ENCODE assay signal across 1 mouse cellular context in the genomic region with DNA sequence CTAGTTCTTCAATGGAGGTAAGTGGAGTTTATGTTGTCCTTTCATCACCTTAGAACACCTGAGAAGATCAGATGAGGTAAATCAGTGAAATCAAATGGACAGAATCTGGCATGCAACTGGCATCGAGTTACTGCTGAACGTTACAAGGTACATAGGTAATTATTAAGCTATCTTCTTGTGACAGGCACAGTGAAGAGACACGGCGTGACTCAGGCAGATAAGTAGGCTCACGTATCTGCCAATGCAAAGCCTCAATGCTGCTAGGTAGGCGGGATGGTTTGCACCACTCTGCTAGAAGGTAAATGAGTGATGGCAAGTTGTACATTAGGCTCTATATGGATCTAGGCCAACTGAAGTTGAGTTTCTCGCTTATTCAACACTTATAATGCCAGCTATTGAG.
TF ChIP-seq lines count a peak whose summit lies in the region.

No protein-coding gene starts in this region.

TF ChIP-seq in MEL, 35 proteins besides CTCF, POLR2A, EP300 and RAD21 (continued from another document):
- TF ChIP-seq HCFC1 (IDR thresholded peaks at IDR 0.05; ENCODE audit: low read depth, low read length): no peak
- no peak for TF ChIP-seq POLR2AphosphoS5 (IDR thresholded peaks at IDR 0.05; ENCODE audit: borderline replicate concordance, low read depth, low read length)
- TF ChIP-seq SIN3A (IDR thresholded peaks at IDR 0.05; ENCODE audit: low read length): 0 out of 2 replicates have a peak, but pooled peaks have one; percentile 20
- TF ChIP-seq ZC3H11A (IDR thresholded peaks at IDR 0.05; ENCODE audit: low read depth, low read length): no peak
- no peak for TF ChIP-seq NRF1 (IDR thresholded peaks at IDR 0.05; ENCODE audit: insufficient read depth, low read depth, low read length, poor library complexity, severe bottlenecking)
- peak; percentile 67 for TF ChIP-seq TAL1 (IDR thresholded peaks at IDR 0.05; ENCODE audit: low read length)
- no peak for TF ChIP-seq ZKSCAN1 (IDR thresholded peaks at IDR 0.05; ENCODE audit: low read depth, low read length)
- peak; percentile 69 for TF ChIP-seq GATA1 (IDR thresholded peaks at IDR 0.05; ENCODE audit: low read depth, low read length)
- TF ChIP-seq JUND (IDR thresholded peaks at IDR 0.05; ENCODE audit: low read depth, low read length): no peak
- 0 out of 2 replicates have a peak, but pooled peaks have one; percentile 27 for TF ChIP-seq ETS1 (IDR thresholded peaks at IDR 0.05; ENCODE audit: low read depth, low read length)
- no peak for TF ChIP-seq CHD1 (IDR thresholded peaks at IDR 0.05; ENCODE audit: low read depth, low read length)
- no peak; the same call in 1 of the 2 replicates for TF ChIP-seq MAX (IDR thresholded peaks at IDR 0.05; ENCODE audit: low read length)
- TF ChIP-seq MYB (IDR thresholded peaks at IDR 0.05; ENCODE audit: low read depth, low read length): 0 out of 2 replicates have a peak, but pooled peaks have one; percentile 27
- no peak for TF ChIP-seq USF2 (IDR thresholded peaks at IDR 0.05; ENCODE audit: borderline replicate concordance in 1 of 2, insufficient read depth in 1 of 2, low read depth in 1 of 2, low read length in 2 of 2)
